Mouse (Mus musculus): Measurements from ENCODE around the gene Nr0b1. TPM values are rescaled to one million over a fixed set of nuclear protein-coding genes. Genes with fewer than 3 reads are reported as not detected.

Gene Nr0b1
- polyA plus RNA-seq (2016; fragmentation: Nextera tagmentation; extraction: Ambion mirVana), result 0.19 and 0.29 TPM in 2 replicates

- ATAC-seq (ENCODE audit: low FRiP score), result peak; percentile 67
- Histone ChIP-seq H3K4me3 (peak within 1 kb of the TSS; percentile 38), H3K9me3 (replicated peaks) (no peaks in the 10 kb centered on the region), H3K27me3 (peaks cover 29% of the 10 kb centered on the region), H3K4me2 (replicated peaks) (peak within 1 kb of the TSS; percentile 76), H3K9ac (0 out of 2 replicates have a peak within 1 kb of the TSS, but pooled peaks have one; percentile 18), H3K36me3 (no peaks in the 10 kb centered on the region), H3K27ac (no peak within 1 kb of the TSS), H3K4me1 (no peaks in the 10 kb centered on the region)
- WGBS, result 24% methylated on average over 53 of the region's 53 CpGs
Measured at GRCm38 (mm10) chrX:86191614-86192419, at the start of gene Nr0b1. Gene Nr0b1, plus strand, starts transcription at chrX:86191764.

GRCm38 (mm10) chrX:86187250-86187649, 4.3 kb upstream of the Nr0b1 start:
- WGBS, result 78% methylated on average over 2 of the region's 2 CpGs
- H3K9me3 ChIP-seq (replicated peaks), result no peaks in the 10 kb centered on the region

GRCm38 (mm10) chrX:86192420-86192994, 943 bp downstream of the Nr0b1 start:
- ATAC-seq (ENCODE audit: low FRiP score), result peak; percentile 38; the same call in 1 of the 2 replicates
- peaks cover 29% of the 10 kb centered on the region for H3K27me3 ChIP-seq
- no peaks in the 10 kb centered on the region for H3K36me3 ChIP-seq
- H3K4me2 ChIP-seq (replicated peaks), result peak overlapping the region; percentile 76
- H3K4me3 ChIP-seq, result peak overlapping the region; percentile 38
- no peaks in the 10 kb centered on the region for H3K9me3 ChIP-seq (replicated peaks)
- H3K9ac ChIP-seq, result no peak overlapping the region
- WGBS, result 20% methylated on average over 25 of the region's 25 CpGs
- H3K27ac ChIP-seq, result no peak overlapping the region
- H3K4me1 ChIP-seq, result no peaks in the 10 kb centered on the region

More at GRCm38 (mm10) chrX:86187250-86187649, 4.3 kb upstream of the Nr0b1 start:
- Histone ChIP-seq H3K27ac (no peak overlapping the region), H3K9ac (no peak overlapping the region), H3K27me3 (peaks cover 17% of the 10 kb centered on the region), H3K4me3 (no peak overlapping the region), H3K4me1 (no peaks in the 10 kb centered on the region), H3K36me3 (no peaks in the 10 kb centered on the region), H3K4me2 (replicated peaks) (no peak overlapping the region)
- no peak for ATAC-seq (ENCODE audit: low FRiP score)

GRCm38 (mm10) chrX:86193386-86193785, 1.8 kb downstream of the Nr0b1 start:
- H3K9ac ChIP-seq, result no peak overlapping the region
- H3K4me3 ChIP-seq, result no peak overlapping the region
- no peak overlapping the region for H3K4me2 ChIP-seq (replicated peaks)
- no peak overlapping the region for H3K27ac ChIP-seq
- peaks cover 29% of the 10 kb centered on the region for H3K27me3 ChIP-seq
- no peaks in the 10 kb centered on the region for H3K4me1 ChIP-seq
- no peak for ATAC-seq (ENCODE audit: low FRiP score)
- 38% methylated on average over 4 of the region's 4 CpGs for WGBS
- no peaks in the 10 kb centered on the region for H3K36me3 ChIP-seq
- H3K9me3 ChIP-seq (replicated peaks), result no peaks in the 10 kb centered on the region

- no peak for ATAC-seq (ENCODE audit: low FRiP score)
- Histone ChIP-seq H3K9ac (no peak overlapping the region), H3K27me3 (no peaks in the 10 kb centered on the region), H3K9me3 (replicated peaks) (no peaks in the 10 kb centered on the region), H3K36me3 (no peaks in the 10 kb centered on the region), H3K4me3 (no peak overlapping the region), H3K27ac (no peak overlapping the region), H3K4me2 (replicated peaks) (no peak overlapping the region), H3K4me1 (no peaks in the 10 kb centered on the region)
- WGBS, result no CpG with 5 or more reads among the region's 1 CpGs
Measured at GRCm38 (mm10) chrX:86237246-86237645, 45.7 kb downstream of the Nr0b1 start.

Other genes starting within 250 kb of the Nr0b1 start
- gene Samt3, start 147.6 kb upstream of the Nr0b1 start, polyA plus RNA-seq (2016; fragmentation: Nextera tagmentation; extraction: Ambion mirVana), result not detected in 2 replicates
- not detected in 2 replicates for gene Mageb4, start 113.3 kb downstream of the Nr0b1 start, polyA plus RNA-seq (2016; fragmentation: Nextera tagmentation; extraction: Ambion mirVana)